Mouse (Mus musculus) hindbrain, embryonic 15.5 days (tissue): ENCODE data around the gene Unc45b. TPM values are rescaled to one million over a fixed set of nuclear protein-coding genes. Genes with fewer than 3 reads are reported as not detected.
"Not testable (repeated sequence)": the region's sequence is repeated elsewhere in the genome, so short reads cannot be mapped to it uniquely, and the experiment has no call there.

Experiments
- ATAC-seq: fragments of 200-750 bp; cut with Nextera tagmentation; 2 replicates; pipeline ENCODE4 v1.8.0; 2017; ENCODE audit warnings: low read depth, moderate number of reproducible peaks, moderate TSS enrichment; ENCODE audit not compliant: low FRiP score
- H3K27ac ChIP-seq: fragments of 300-500 bp; sonication (generic); replicated peaks from 2 replicates; pipeline ENCODE4 v1.5.1; 2015; ENCODE audit warnings: mild to moderate bottlenecking, inconsistent platforms
- H3K27me3 ChIP-seq: fragments of 300-500 bp; sonication (generic); 2 replicates; pipeline ENCODE4 v1.6.1; 2015; ENCODE audit warnings: control low read depth, inconsistent platforms
- H3K36me3 ChIP-seq: fragments of 300-500 bp; sonication (generic); 2 replicates; pipeline ENCODE4 v1.6.1; 2015; ENCODE audit warnings: control low read depth, inconsistent platforms
- H3K4me1 ChIP-seq: fragments of 300-500 bp; sonication (generic); replicated peaks from 2 replicates; pipeline ENCODE4 v1.6.1; 2015; ENCODE audit warnings: control low read depth, inconsistent platforms
- H3K4me2 ChIP-seq: fragments of 300-500 bp; sonication (generic); 2 replicates; pipeline ENCODE4 v1.6.1; 2015; ENCODE audit warnings: moderate library complexity, mild to moderate bottlenecking, inconsistent platforms
- H3K4me3 ChIP-seq: fragments of 300-500 bp; sonication (generic); 2 replicates; pipeline ENCODE4 v1.5.1; 2015; ENCODE audit warnings: mild to moderate bottlenecking, inconsistent platforms
- H3K9ac ChIP-seq: fragments of 300-500 bp; sonication (generic); 2 replicates; pipeline ENCODE4 v1.6.1; 2015; ENCODE audit warnings: inconsistent platforms
- H3K9me3 ChIP-seq: fragments of 300-500 bp; sonication (generic); 2 replicates; pipeline ENCODE4 v1.6.1; 2016; ENCODE audit warnings: control low read depth, inconsistent platforms
- WGBS: fragments of 180-500 bp; shearing (Covaris S2); methylation state at CpG from one replicate; pipeline ENCODE4 v1.1.7; 2015; 5-methylcytosine and 5-hydroxymethylcytosine counted together
- polyA plus RNA-seq: library from polyadenylated mRNA; unstranded; fragments of >200 nt; fragmentation: Nextera tagmentation; extraction: Ambion mirVana; gene quantifications from 2 replicates; pipeline ENCODE4 v1.2.1, GENCODE M21; 2015

Unc45b gene
- polyA plus RNA-seq, 1 experiment from 2014 or later = 1.5 TPM

- H3K4me1 ChIP-seq = no peaks in the 10 kb centered on the region
- WGBS = 92% methylated on average over 20 of the region's 20 CpGs
- no peaks in the 10 kb centered on the region for H3K27me3 ChIP-seq
- H3K4me2 ChIP-seq = no peak overlapping the region
- no peak overlapping the region for H3K4me3 ChIP-seq
- H3K27ac ChIP-seq = no peak overlapping the region
- peaks cover 43% of the 10 kb centered on the region for H3K36me3 ChIP-seq
- H3K9ac ChIP-seq = no peak overlapping the region
- no peak for ATAC-seq
- no peaks in the 10 kb centered on the region for H3K9me3 ChIP-seq
Measured at GRCm38 (mm10) chr11:82901606-82902310, 8.6 kb upstream of the Unc45b start.

- 72% methylated on average over 8 of the region's 8 CpGs for WGBS
- peaks cover 12% of the 10 kb centered on the region for H3K4me1 ChIP-seq
- peaks cover 43% of the 10 kb centered on the region for H3K36me3 ChIP-seq
- H3K9me3 ChIP-seq = no peaks in the 10 kb centered on the region
- H3K27me3 ChIP-seq = no peaks in the 10 kb centered on the region
- no peak overlapping the region for H3K4me2 ChIP-seq
- no peak overlapping the region for H3K4me3 ChIP-seq
- ATAC-seq = no peak
- H3K27ac ChIP-seq = no peak overlapping the region
- no peak overlapping the region for H3K9ac ChIP-seq
Measured at GRCm38 (mm10) chr11:82904952-82905351, 5.4 kb upstream of the Unc45b start.

GRCm38 (mm10) chr11:82905816-82906215 is 4.5 kb upstream of the Unc45b start:
- Histone ChIP-seq H3K27ac (no peak overlapping the region), H3K9me3 (no peaks in the 10 kb centered on the region), H3K36me3 (peaks cover 35% of the 10 kb centered on the region), H3K27me3 (no peaks in the 10 kb centered on the region), H3K9ac (no peak overlapping the region), H3K4me3 (no peak overlapping the region), H3K4me2 (no peak overlapping the region), H3K4me1 (peaks cover 12% of the 10 kb centered on the region)
- no peak for ATAC-seq
- whole genome bisulfite sequencing = 92% methylated on average over 5 of the region's 5 CpGs

GRCm38 (mm10) chr11:82907651-82908607 is 2.4 kb upstream of the Unc45b start, which contains the start of gene Nle1:
Gene Nle1, minus strand, starts transcription at chr11:82908411.
- WGBS = 1% methylated on average over 73 of the region's 73 CpGs
- Histone ChIP-seq H3K9ac (peak within 1 kb of the TSS; percentile 80), H3K9me3 (no peaks in the 10 kb centered on the region), H3K27ac (peak within 1 kb of the TSS; percentile 57), H3K4me1 (peaks cover 12% of the 10 kb centered on the region), H3K27me3 (no peaks in the 10 kb centered on the region), H3K4me3 (peak within 1 kb of the TSS; percentile 87), H3K36me3 (peaks cover 21% of the 10 kb centered on the region), H3K4me2 (peak within 1 kb of the TSS; percentile 84)
- ATAC-seq = peak; percentile 89

GRCm38 (mm10) chr11:82908608-82908989 is 1.8 kb upstream of the Unc45b start:
- Histone ChIP-seq H3K4me2 (peak overlapping the region; percentile 84), H3K9ac (no peak overlapping the region), H3K4me1 (peaks cover 12% of the 10 kb centered on the region), H3K4me3 (peak overlapping the region; percentile 87), H3K27me3 (no peaks in the 10 kb centered on the region), H3K9me3 (no peaks in the 10 kb centered on the region), H3K36me3 (peaks cover 14% of the 10 kb centered on the region), H3K27ac (no peak overlapping the region)
- ATAC-seq = no peak
- WGBS = 54% methylated on average over 10 of the region's 10 CpGs

- no peak overlapping the region for H3K4me3 ChIP-seq
- peaks cover 12% of the 10 kb centered on the region for H3K4me1 ChIP-seq
- WGBS = 81% methylated on average over 11 of the region's 11 CpGs
- no peak overlapping the region for H3K27ac ChIP-seq
- no peaks in the 10 kb centered on the region for H3K9me3 ChIP-seq
- no peaks in the 10 kb centered on the region for H3K36me3 ChIP-seq
- no peak overlapping the region for H3K9ac ChIP-seq
- ATAC-seq = no peak
- no peak overlapping the region for H3K4me2 ChIP-seq
- H3K27me3 ChIP-seq = no peaks in the 10 kb centered on the region
Measured at GRCm38 (mm10) chr11:82910679-82911389, 484 bp downstream of the Unc45b start.

- H3K9me3 ChIP-seq = no peaks in the 10 kb centered on the region
- H3K36me3 ChIP-seq = no peaks in the 10 kb centered on the region
- no peak overlapping the region for H3K9ac ChIP-seq
- H3K4me2 ChIP-seq = peak overlapping the region; percentile 49
- H3K4me3 ChIP-seq = no peak overlapping the region
- peak; percentile 68 for ATAC-seq
- no peak overlapping the region for H3K27ac ChIP-seq
- 10% methylated on average over 16 of the region's 16 CpGs for WGBS
- H3K27me3 ChIP-seq = peaks cover 7% of the 10 kb centered on the region; the same call in 1 of the 2 replicates
- no peaks in the 10 kb centered on the region for H3K4me1 ChIP-seq
Measured at GRCm38 (mm10) chr11:82914711-82915352, 4.5 kb downstream of the Unc45b start.

- ATAC-seq = no peak
- WGBS = 72% methylated on average over 10 of the region's 10 CpGs
- Histone ChIP-seq H3K4me3 (no peak overlapping the region), H3K27ac (no peak overlapping the region), H3K9me3 (no peaks in the 10 kb centered on the region), H3K27me3 (peaks cover 10% of the 10 kb centered on the region; the same call in 1 of the 2 replicates), H3K36me3 (no peaks in the 10 kb centered on the region), H3K9ac (no peak overlapping the region), H3K4me1 (no peaks in the 10 kb centered on the region), H3K4me2 (no peak overlapping the region)
Measured at GRCm38 (mm10) chr11:82920768-82921167, 10.4 kb downstream of the Unc45b start.

- Histone ChIP-seq H3K4me2 (no peak overlapping the region), H3K4me3 (no peak overlapping the region)
- no peak for ATAC-seq
Measured at GRCm38 (mm10) chr11:82921691-82922090, 11.3 kb downstream of the Unc45b start.

GRCm38 (mm10) chr11:82923910-82924309 is 13.6 kb downstream of the Unc45b start:
- 87% methylated on average over 6 of the region's 6 CpGs for WGBS
- H3K9me3 ChIP-seq, ATAC-seq, H3K27ac ChIP-seq, H3K9ac ChIP-seq, H3K4me2 ChIP-seq, H3K36me3 ChIP-seq, H3K4me1 ChIP-seq, H3K4me3 ChIP-seq: not testable (repeated sequence)
- peaks cover 14% of the 10 kb centered on the region for H3K27me3 ChIP-seq

More at GRCm38 (mm10) chr11:82921691-82922090, 11.3 kb downstream of the Unc45b start:
- no peaks in the 10 kb centered on the region for H3K9me3 ChIP-seq
- no peaks in the 10 kb centered on the region for H3K36me3 ChIP-seq
- WGBS = 81% methylated on average over 4 of the region's 4 CpGs
- H3K27me3 ChIP-seq = peaks cover 10% of the 10 kb centered on the region; the same call in 1 of the 2 replicates
- no peak overlapping the region for H3K9ac ChIP-seq
- H3K4me1 ChIP-seq = no peaks in the 10 kb centered on the region
- no peak overlapping the region for H3K27ac ChIP-seq

GRCm38 (mm10) chr11:82928897-82929632 is 18.7 kb downstream of the Unc45b start:
- no peak overlapping the region for H3K9ac ChIP-seq
- H3K4me2 ChIP-seq = no peak overlapping the region
- ATAC-seq = no peak
- no peaks in the 10 kb centered on the region for H3K36me3 ChIP-seq
- H3K4me3 ChIP-seq = no peak overlapping the region
- H3K27ac ChIP-seq = no peak overlapping the region
- no peaks in the 10 kb centered on the region for H3K9me3 ChIP-seq
- peaks cover 16% of the 10 kb centered on the region for H3K4me1 ChIP-seq
- H3K27me3 ChIP-seq = peaks cover 30% of the 10 kb centered on the region
- 30% methylated on average over 20 of the region's 20 CpGs for WGBS
